Mouse (Mus musculus) liver, adult 2 months (tissue): ENCODE data around the gene Hs6st3. TPM values are rescaled to one million over a fixed set of nuclear protein-coding genes. Genes with fewer than 3 reads are reported as not detected.

ENCODE experiments used
- DNase-seq: peaks from one replicate; pipeline ENCODE4 v3.0.0-alpha.2; 2011; ENCODE audit warnings: low read depth, low spot score; ENCODE audit errors: extremely low read depth
- H3K27ac ChIP-seq: fragments of 200-500 bp; replicated peaks from 2 replicates; pipeline ENCODE4 v1.5.1; 2012; ENCODE audit warnings: low read depth, mild to moderate bottlenecking, control low read depth, inconsistent platforms, low read length; ENCODE audit not compliant: insufficient read depth
- H3K27me3 ChIP-seq: fragments of 200-500 bp; 2 replicates; pipeline ENCODE4 v1.6.1; 2012; ENCODE audit warnings: mild to moderate bottlenecking, moderate library complexity, low read length, inconsistent platforms; ENCODE audit not compliant: control insufficient read depth, insufficient read depth
- H3K36me3 ChIP-seq: fragments of 200-500 bp; 2 replicates; pipeline ENCODE4 v1.6.1; 2012; ENCODE audit warnings: low read length, inconsistent platforms; ENCODE audit not compliant: control insufficient read depth, insufficient read depth
- H3K4me1 ChIP-seq: fragments of 200-500 bp; 2 replicates; pipeline ENCODE4 v1.6.1; 2011; ENCODE audit warnings: low read length; ENCODE audit not compliant: control insufficient read depth, insufficient read depth
- H3K4me3 ChIP-seq: fragments of 200-500 bp; 2 replicates; pipeline ENCODE4 v1.5.1; 2011; ENCODE audit warnings: low read depth, mild to moderate bottlenecking, control low read depth, low read length, moderate library complexity; ENCODE audit not compliant: insufficient read depth
- H3K79me2 ChIP-seq: fragments of 200-500 bp; 2 replicates; pipeline ENCODE4 v1.6.1; 2012; ENCODE audit warnings: inconsistent platforms, mild to moderate bottlenecking, low read length, moderate library complexity; ENCODE audit not compliant: control insufficient read depth, insufficient read depth
- H3K9ac ChIP-seq: fragments of 200-500 bp; 2 replicates; pipeline ENCODE4 v1.6.1; 2012; ENCODE audit warnings: low read depth, mild to moderate bottlenecking, control low read depth, inconsistent platforms, low read length
- CTCF ChIP-seq: fragments of 200-500 bp; IDR thresholded peaks from 2 replicates; pipeline ENCODE4 v1.5.1; 2011; ENCODE audit warnings: low read depth, low read length, control low read depth
- POLR2A ChIP-seq: fragments of 200-500 bp; IDR thresholded peaks from 2 replicates; pipeline ENCODE4 v1.6.1; 2011; ENCODE audit warnings: low read length, control low read depth; ENCODE audit not compliant: insufficient read depth; ENCODE audit errors: extremely low read depth
- WGBS: fragments of 180-500 bp; shearing (Covaris S2); methylation state at CpG from one replicate; pipeline ENCODE4 v1.1.7; 2018; 5-methylcytosine and 5-hydroxymethylcytosine counted together
- polyA plus RNA-seq: library from polyadenylated mRNA; depleted of rRNA; stranded (reverse); fragments of >200 nt; gene quantifications from 2 replicates; pipeline ENCODE4 v1.2.3, GENCODE M21; 2012
- total RNA-seq: library from RNA; depleted of rRNA; stranded (reverse); fragments of >200 nt; gene quantifications from 2 replicates; pipeline ENCODE4 v1.2.3, GENCODE M21; 2014

Gene Hs6st3
- total and polyA plus RNA-seq, 2 experiments, result 0.06 to 0.09 TPM

DNA sequence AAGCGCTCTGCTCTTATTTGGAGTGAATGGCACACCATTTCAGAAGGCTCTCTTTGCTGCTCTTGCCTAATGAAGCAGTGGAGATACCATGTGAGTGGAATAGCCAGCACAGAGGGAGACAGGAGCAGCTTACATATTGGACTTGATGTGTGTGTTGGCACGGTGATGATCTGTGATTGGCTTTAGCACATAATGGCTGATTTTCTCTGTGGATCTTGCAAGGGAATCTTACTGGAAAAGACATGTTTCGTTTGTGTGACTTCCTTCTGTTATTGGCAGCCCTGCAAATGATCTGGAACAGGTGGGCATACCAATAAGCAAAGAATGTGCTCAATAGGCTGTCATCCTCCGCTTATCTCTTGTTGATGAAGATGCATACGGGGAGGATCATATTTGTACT, 326.2 kb downstream of the Hs6st3 start:
- TF ChIP-seq POLR2A (no peak), CTCF (no peak)
- H3K36me3 ChIP-seq, result no peaks in the 10 kb centered on the region
- H3K27ac ChIP-seq, result no peak overlapping the region
- no peaks in the 10 kb centered on the region for H3K27me3 ChIP-seq
- H3K79me2 ChIP-seq, result no peaks in the 10 kb centered on the region
- no peak overlapping the region for H3K9ac ChIP-seq
- H3K4me3 ChIP-seq, result no peak overlapping the region
- no peaks in the 10 kb centered on the region for H3K4me1 ChIP-seq
- WGBS, result 82% methylated on average over 5 of the region's 5 CpGs
- DNase-seq, result no peak

DNA sequence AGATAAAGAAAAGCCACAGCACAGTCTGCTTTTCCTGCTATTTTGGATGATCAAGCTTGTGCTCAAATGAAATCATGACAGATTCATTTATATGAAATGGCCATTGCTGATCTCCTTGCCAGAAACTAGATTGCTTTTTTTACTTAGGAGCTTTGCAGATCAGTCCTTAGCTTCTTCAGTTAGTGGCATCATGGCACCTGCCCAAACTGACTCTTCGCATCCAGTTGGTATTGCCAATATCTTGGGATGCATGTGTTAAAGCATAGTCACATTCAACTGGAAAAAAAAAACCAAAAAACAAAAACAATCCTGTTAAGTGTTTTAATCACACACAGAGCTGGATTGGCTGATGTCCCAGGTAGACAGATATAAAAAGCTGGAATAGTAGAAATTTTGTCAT, 326.7 kb downstream of the Hs6st3 start:
- no peaks in the 10 kb centered on the region for H3K36me3 ChIP-seq
- no peaks in the 10 kb centered on the region for H3K27me3 ChIP-seq
- no peak overlapping the region for H3K4me3 ChIP-seq
- no peak for DNase-seq
- H3K4me1 ChIP-seq, result no peaks in the 10 kb centered on the region
- no peaks in the 10 kb centered on the region for H3K79me2 ChIP-seq
- 92% methylated on average over 1 of the region's 1 CpGs for WGBS
- no peak for TF ChIP-seq CTCF
- no peak for TF ChIP-seq POLR2A
- no peak overlapping the region for H3K9ac ChIP-seq
- no peak overlapping the region for H3K27ac ChIP-seq

DNA sequence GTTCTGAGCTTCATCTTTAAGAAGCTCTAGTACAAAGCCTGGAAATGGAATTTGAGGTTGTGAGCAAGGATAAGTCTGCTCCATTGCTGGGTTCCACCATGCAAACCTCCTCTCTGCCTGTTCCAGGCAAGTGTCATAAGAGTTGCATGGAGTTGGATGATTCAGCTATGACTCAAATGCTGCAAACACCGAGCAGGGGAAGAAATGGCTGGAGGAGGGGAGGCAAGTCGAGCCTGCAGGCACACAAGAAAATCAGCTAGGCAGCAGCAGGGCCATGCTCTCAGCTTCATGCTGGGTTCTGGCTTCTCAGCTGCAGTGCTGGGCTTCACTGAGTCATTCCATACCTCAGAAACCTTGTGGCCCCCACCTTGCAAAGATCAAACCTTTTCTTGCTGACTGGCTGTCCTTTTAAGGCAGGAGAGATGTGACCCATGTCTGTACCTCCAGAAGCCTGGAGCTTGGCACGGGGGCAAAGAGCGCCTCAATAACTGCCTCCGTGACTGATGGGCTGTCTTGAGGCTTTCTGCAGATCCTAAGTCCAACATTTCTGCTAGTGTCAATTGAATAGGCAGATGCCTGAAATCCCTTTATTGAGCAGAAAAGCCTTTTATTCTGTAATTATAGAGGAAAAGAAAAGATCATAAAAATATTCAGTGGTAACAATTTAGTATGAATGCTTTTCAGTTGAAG, 328.9 kb downstream of the Hs6st3 start:
- Histone ChIP-seq H3K36me3 (no peaks in the 10 kb centered on the region), H3K27ac (no peak overlapping the region), H3K4me3 (no peak overlapping the region), H3K27me3 (no peaks in the 10 kb centered on the region), H3K79me2 (no peaks in the 10 kb centered on the region), H3K9ac (no peak overlapping the region), H3K4me1 (no peaks in the 10 kb centered on the region)
- no peak for DNase-seq
- 69% methylated on average over 5 of the region's 5 CpGs for WGBS
- TF ChIP-seq CTCF (no peak), POLR2A (no peak)

DNA sequence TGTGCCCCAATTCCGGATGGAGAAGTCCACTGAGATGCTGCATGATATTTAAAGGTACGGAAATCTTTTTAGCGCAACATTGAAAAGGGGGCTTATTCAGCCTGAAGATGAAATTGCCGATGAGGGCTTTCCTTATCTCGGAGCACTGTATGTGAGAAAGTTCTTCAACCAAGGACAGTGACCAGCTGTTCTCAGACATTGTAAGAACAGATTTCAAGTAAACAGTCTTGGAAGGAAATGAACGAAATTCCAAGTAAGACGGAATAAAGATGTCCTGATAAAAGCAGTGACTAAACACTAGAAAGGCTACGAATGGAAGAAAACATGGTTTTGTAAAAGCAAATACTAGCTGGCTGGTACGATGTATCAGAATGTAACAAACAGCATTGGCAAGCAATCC, 338.4 kb downstream of the Hs6st3 start:
- DNase-seq, result no peak
- WGBS, result 77% methylated on average over 9 of the region's 9 CpGs

DNA sequence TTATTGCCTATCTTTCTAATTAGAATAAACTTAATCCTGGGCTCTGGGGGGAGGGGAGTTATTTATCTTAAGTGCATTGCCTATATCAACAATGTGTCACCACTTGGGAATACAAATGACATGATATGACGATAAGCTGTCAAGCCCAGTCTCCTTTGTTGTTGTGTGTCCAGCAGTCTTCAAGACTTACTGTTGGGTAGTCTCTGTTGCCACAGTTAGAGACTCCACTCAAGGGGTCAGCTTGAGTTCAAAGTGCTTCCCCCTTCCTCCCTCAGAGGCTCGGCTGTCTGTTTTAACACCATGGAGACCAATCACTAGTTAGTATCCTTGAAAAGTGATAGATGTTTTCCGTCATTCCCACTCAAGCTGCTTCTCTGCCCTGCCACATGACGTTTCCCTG, 339.7 kb downstream of the Hs6st3 start:
- Histone ChIP-seq H3K36me3 (no peaks in the 10 kb centered on the region), H3K27me3 (no peaks in the 10 kb centered on the region), H3K27ac (no peak overlapping the region), H3K9ac (no peak overlapping the region), H3K4me1 (no peaks in the 10 kb centered on the region), H3K79me2 (no peaks in the 10 kb centered on the region), H3K4me3 (no peak overlapping the region)
- TF ChIP-seq POLR2A, result no peak
- no peak for TF ChIP-seq CTCF
- no peak for DNase-seq
- WGBS, result 62% methylated on average over 4 of the region's 4 CpGs

More for the DNA sequence above, 338.4 kb downstream of the Hs6st3 start:
- Histone ChIP-seq H3K27ac (no peak overlapping the region), H3K27me3 (no peaks in the 10 kb centered on the region), H3K4me3 (no peak overlapping the region), H3K79me2 (no peaks in the 10 kb centered on the region), H3K9ac (no peak overlapping the region), H3K4me1 (no peaks in the 10 kb centered on the region), H3K36me3 (no peaks in the 10 kb centered on the region)
- TF ChIP-seq CTCF, result no peak
- TF ChIP-seq POLR2A, result no peak

DNA sequence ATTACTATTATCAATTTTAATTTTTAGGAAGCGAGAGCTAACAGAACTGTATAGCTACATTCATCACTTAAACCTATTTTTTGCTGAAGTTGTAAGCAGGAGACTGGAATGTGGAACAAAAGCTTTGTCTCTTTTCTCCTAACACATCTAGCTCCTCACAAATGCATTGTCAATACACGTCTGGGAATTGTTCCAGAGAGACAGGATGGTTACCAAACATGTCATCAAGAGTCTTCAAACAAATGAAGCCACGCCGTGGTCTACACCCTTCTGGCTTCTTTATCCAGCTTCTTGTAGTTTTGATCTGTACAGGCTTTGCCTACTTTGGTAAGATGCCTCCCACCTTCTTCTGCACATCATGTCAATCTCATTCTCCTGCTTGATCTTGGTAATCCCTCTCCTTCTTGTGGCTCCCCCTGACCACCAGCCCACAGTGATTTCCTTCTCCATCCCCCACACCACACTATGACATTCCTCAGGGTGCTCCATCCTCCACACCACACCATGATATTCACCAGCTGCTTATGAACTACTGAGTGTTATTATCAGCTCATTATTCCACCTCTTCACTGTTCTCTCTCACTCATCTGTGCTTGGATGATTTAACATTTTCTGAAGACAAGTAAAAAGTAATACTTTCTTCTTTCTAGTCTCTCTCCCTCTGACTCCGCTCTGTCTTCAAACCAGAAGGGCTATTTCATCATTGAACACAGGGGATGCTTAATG, 351.0 kb downstream of the Hs6st3 start:
- DNase-seq, result no peak
- 68% methylated on average over 5 of the region's 5 CpGs for WGBS
- Histone ChIP-seq H3K4me3 (no peak overlapping the region), H3K4me1 (no peaks in the 10 kb centered on the region), H3K36me3 (no peaks in the 10 kb centered on the region), H3K27me3 (no peaks in the 10 kb centered on the region), H3K79me2 (no peaks in the 10 kb centered on the region), H3K9ac (no peak overlapping the region), H3K27ac (no peak overlapping the region)
- TF ChIP-seq POLR2A (no peak), CTCF (no peak)
